Mouse (Mus musculus): ENCODE measurements around the gene Zfp341.
A peak's percentile ranks its signal among the peaks of the same experiment; 100 is the strongest.

Gene Zfp341

GRCm38 (mm10) chr2:154638521-154638920 lies 25.4 kb downstream of the Zfp341 start:
- no peak for DNase-seq

- DNase-seq = no peak
These were observed 26.0 kb downstream of the Zfp341 start for GRCm38 (mm10) chr2:154639115-154639514.

- no peak for DNase-seq
These were observed 28.1 kb downstream of the Zfp341 start for GRCm38 (mm10) chr2:154641176-154641575.

- DNase-seq = no peak
These were observed 28.9 kb downstream of the Zfp341 start for GRCm38 (mm10) chr2:154642005-154642459.

- DNase-seq = no peak
These were observed 29.8 kb downstream of the Zfp341 start for GRCm38 (mm10) chr2:154642712-154643385.

GRCm38 (mm10) chr2:154646634-154647033 lies 33.5 kb downstream of the Zfp341 start:
- DNase-seq = peak; percentile 49

- peak; percentile 61 for DNase-seq
These were observed 35.0 kb downstream of the Zfp341 start for GRCm38 (mm10) chr2:154648086-154648485.

GRCm38 (mm10) chr2:154650404-154650803 lies 37.3 kb downstream of the Zfp341 start:
- DNase-seq = no peak

GRCm38 (mm10) chr2:154651363-154651762 lies 38.3 kb downstream of the Zfp341 start, which contains the start of gene Chmp4b:
TSS of gene Chmp4b (plus strand) at chr2:154651705.
- peak; percentile 69 for DNase-seq

GRCm38 (mm10) chr2:154654976-154655375 lies 41.9 kb downstream of the Zfp341 start:
- no peak for DNase-seq

GRCm38 (mm10) chr2:154655878-154656414 lies 42.8 kb downstream of the Zfp341 start:
- DNase-seq = no peak

GRCm38 (mm10) chr2:154656710-154657485 lies 43.8 kb downstream of the Zfp341 start:
- DNase-seq = peak; percentile 99

- DNase-seq = peak; percentile 47
These were observed 44.6 kb downstream of the Zfp341 start for GRCm38 (mm10) chr2:154657486-154658237.

- DNase-seq = no peak
These were observed 46.0 kb downstream of the Zfp341 start for GRCm38 (mm10) chr2:154659070-154659469.

GRCm38 (mm10) chr2:154659531-154660074 lies 46.5 kb downstream of the Zfp341 start:
- DNase-seq = no peak

- DNase-seq = no peak
These were observed 55.6 kb downstream of the Zfp341 start for GRCm38 (mm10) chr2:154668680-154669079.

- no peak for DNase-seq
These were observed 57.0 kb downstream of the Zfp341 start for GRCm38 (mm10) chr2:154670106-154670505.

GRCm38 (mm10) chr2:154670741-154671140 lies 57.6 kb downstream of the Zfp341 start:
- no peak for DNase-seq

GRCm38 (mm10) chr2:154674008-154674407 lies 60.9 kb downstream of the Zfp341 start:
- DNase-seq = no peak

- peak; percentile 61 for DNase-seq
These were observed 63.8 kb downstream of the Zfp341 start for GRCm38 (mm10) chr2:154676653-154677609.

GRCm38 (mm10) chr2:154677651-154678139 lies 64.6 kb downstream of the Zfp341 start:
- DNase-seq = peak; percentile 29
